Mouse (Mus musculus) lung, embryonic 15.5 days (tissue): ENCODE data around the gene Nans. TPM values are rescaled to one million over a fixed set of nuclear protein-coding genes. Genes with fewer than 3 reads are reported as not detected.
A peak's percentile ranks its signal among the peaks of the same experiment; 100 is the strongest.

Experiments used
- ATAC-seq: fragments of 200-750 bp; cut with Nextera tagmentation; 2 replicates; pipeline ENCODE4 v1.8.0; 2017; ENCODE audit warnings: moderate number of reproducible peaks, borderline replicate concordance; ENCODE audit not compliant: low FRiP score, low TSS enrichment; ENCODE audit errors: extremely low read depth
- H3K27ac ChIP-seq: fragments of 300-500 bp; sonication (generic); 2 replicates; pipeline ENCODE4 v1.5.1; 2015; ENCODE audit warnings: moderate library complexity, mild to moderate bottlenecking, inconsistent platforms
- H3K27me3 ChIP-seq: fragments of 300-500 bp; sonication (generic); 2 replicates; pipeline ENCODE4 v1.6.1; 2015; ENCODE audit warnings: inconsistent platforms
- H3K36me3 ChIP-seq: fragments of 300-500 bp; sonication (generic); 2 replicates; pipeline ENCODE4 v1.6.1; 2015; ENCODE audit warnings: inconsistent platforms
- H3K4me1 ChIP-seq: fragments of 300-500 bp; sonication (generic); 2 replicates; pipeline ENCODE4 v1.6.1; 2015; ENCODE audit warnings: inconsistent platforms
- H3K4me2 ChIP-seq: fragments of 300-500 bp; sonication (generic); 2 replicates; pipeline ENCODE4 v1.6.1; 2015; ENCODE audit warnings: inconsistent platforms, mild to moderate bottlenecking, moderate library complexity
- H3K4me3 ChIP-seq: fragments of 300-500 bp; sonication (generic); 2 replicates; pipeline ENCODE4 v1.5.1; 2015; ENCODE audit warnings: mild to moderate bottlenecking, inconsistent platforms
- H3K9ac ChIP-seq: fragments of 300-500 bp; sonication (generic); 2 replicates; pipeline ENCODE4 v1.6.1; 2015; ENCODE audit warnings: inconsistent platforms
- H3K9me3 ChIP-seq: fragments of 300-500 bp; sonication (generic); 2 replicates; pipeline ENCODE4 v1.6.1; 2016; ENCODE audit warnings: inconsistent platforms
- WGBS: fragments of 180-500 bp; shearing (Covaris S2); methylation state at CpG from one replicate; pipeline ENCODE4 v1.1.7; 2015; 5-methylcytosine and 5-hydroxymethylcytosine counted together
- polyA plus RNA-seq: library from polyadenylated mRNA; unstranded; fragments of >200 nt; fragmentation: Nextera tagmentation; extraction: Ambion mirVana; gene quantifications from 2 replicates; pipeline ENCODE4 v1.2.1, GENCODE M21; 2015

Nans gene
- polyA plus RNA-seq, 1 experiment from 2014 or later: 90.6 TPM

DNA sequence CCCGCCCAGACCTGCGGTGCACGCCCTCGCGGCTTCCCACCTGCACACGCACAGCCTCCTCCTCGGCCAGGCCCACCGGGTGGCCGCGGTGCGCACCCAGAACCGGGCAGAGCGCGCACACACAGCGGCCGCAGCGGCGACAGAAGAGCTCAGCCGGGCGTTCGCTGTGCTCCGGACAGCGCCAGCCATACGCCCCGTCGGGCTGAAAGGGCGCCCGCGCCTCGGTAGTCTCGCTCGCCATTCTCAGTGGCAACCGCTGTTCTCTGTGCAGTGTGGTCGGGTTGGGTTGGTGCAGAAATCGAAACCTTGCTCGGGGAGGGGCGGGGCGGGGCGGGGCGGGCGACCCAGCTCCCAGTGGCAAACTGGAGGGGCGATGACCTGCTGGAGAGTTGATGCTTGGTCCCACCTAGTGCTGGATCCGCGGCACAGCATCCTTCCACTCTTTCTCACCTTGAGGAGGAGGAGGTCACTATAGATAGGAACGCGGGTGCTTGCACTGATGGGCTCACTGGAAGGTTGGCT, 46.9 kb downstream of the Nans start, which contains the start of gene Trim14:
Gene Trim14 (minus strand): TSS at position 302 of the 522 bp plus-strand sequence.
- WGBS: under 1% methylated on average over 39 of the region's 46 CpGs
- ATAC-seq: peak; percentile 24; the same call in 1 of the 2 replicates
- Histone ChIP-seq H3K4me3 (peak within 1 kb of the TSS; percentile 55), H3K9ac (peak within 1 kb of the TSS; percentile 39), H3K27me3 (peaks cover 60% of the 10 kb centered on the region), H3K4me1 (peaks cover 20% of the 10 kb centered on the region), H3K4me2 (peak within 1 kb of the TSS; percentile 85), H3K9me3 (no peaks in the 10 kb centered on the region), H3K36me3 (no peaks in the 10 kb centered on the region), H3K27ac (no peak within 1 kb of the TSS)

- no peak overlapping the region for H3K4me2 ChIP-seq
- ATAC-seq: no peak
- peaks cover 48% of the 10 kb centered on the region for H3K27me3 ChIP-seq
- H3K9ac ChIP-seq: no peak overlapping the region
- H3K27ac ChIP-seq: no peak overlapping the region
- WGBS: 44% methylated on average over 9 of the region's 9 CpGs
- no peaks in the 10 kb centered on the region for H3K36me3 ChIP-seq
- no peaks in the 10 kb centered on the region for H3K9me3 ChIP-seq
- H3K4me3 ChIP-seq: no peak overlapping the region
- peaks cover 18% of the 10 kb centered on the region for H3K4me1 ChIP-seq
Measured at GRCm38 (mm10) chr4:46539167-46539566, 50.1 kb downstream of the Nans start.

GRCm38 (mm10) chr4:46541707-46542106, 52.7 kb downstream of the Nans start:
- ATAC-seq: no peak

DNA sequence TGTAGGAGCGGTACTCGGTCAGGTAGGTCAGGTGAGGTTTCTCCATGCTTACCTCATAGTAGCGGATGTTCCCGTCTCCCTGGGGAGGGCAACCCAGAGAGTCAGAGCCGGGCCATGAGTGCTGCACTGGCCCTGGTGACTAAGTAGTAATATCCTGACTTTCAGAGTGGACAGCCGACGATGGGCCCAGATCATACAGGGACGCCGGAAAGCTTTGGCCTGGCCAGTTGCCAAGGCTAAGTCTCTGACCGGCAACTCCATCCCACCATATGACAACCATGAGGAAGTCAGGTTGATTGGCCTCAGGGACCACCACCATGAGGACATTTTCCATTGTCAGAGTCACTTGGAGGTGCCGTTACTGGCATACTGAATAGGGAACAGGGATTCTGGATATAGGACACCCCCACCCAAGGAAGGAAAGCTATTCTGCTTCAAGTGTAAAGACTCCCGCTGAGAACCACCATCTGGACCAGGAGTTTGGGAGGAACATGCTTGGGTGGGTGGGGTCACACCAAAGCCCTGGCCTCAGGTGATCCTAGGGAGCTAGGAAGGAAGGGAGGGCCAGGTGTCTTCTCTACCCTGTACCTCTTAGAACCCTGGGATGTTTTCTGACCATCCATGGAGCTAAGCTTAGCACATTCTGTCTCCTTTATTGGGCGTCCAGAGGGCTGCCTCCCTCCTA, 54.5 kb downstream of the Nans start:
- Histone ChIP-seq H3K27me3 (peaks cover 10% of the 10 kb centered on the region; the same call in 1 of the 2 replicates), H3K9ac (no peak overlapping the region)
- WGBS: 82% methylated on average over 13 of the region's 13 CpGs

More at GRCm38 (mm10) chr4:46541707-46542106, 52.7 kb downstream of the Nans start:
- no peaks in the 10 kb centered on the region for H3K4me1 ChIP-seq
- H3K27me3 ChIP-seq: peaks cover 22% of the 10 kb centered on the region
- H3K4me2 ChIP-seq: no peak overlapping the region
- H3K27ac ChIP-seq: no peak overlapping the region
- H3K36me3 ChIP-seq: no peaks in the 10 kb centered on the region
- no peaks in the 10 kb centered on the region for H3K9me3 ChIP-seq
- H3K4me3 ChIP-seq: no peak overlapping the region
- 45% methylated on average over 9 of the region's 9 CpGs for WGBS
- no peak overlapping the region for H3K9ac ChIP-seq

DNA sequence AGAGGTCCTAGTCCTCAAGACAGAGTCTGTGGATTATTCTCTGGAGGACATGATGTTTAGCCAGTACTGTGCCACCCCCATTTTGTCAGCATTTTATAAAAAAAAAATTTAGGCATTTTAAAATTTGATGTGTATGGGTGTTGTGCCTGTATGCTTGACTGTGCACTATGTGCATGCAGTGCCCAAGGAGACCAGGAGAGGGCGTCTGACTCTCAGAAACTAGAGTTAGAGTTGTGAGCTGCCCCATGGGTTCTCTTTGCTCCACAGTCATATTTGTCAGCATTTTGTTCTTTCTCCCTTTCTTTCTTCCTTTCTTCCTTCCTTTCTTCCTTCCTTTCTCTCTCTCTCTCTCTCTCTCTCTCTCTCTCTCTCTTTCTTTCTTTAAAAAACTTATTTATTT, 55.3 kb downstream of the Nans start:
- H3K4me3 ChIP-seq: no peak overlapping the region
- no peak overlapping the region for H3K27ac ChIP-seq
- no peaks in the 10 kb centered on the region for H3K9me3 ChIP-seq
- H3K4me1 ChIP-seq: no peaks in the 10 kb centered on the region
- H3K27me3 ChIP-seq: peaks cover 2% of the 10 kb centered on the region; the same call in 1 of the 2 replicates
- no peak overlapping the region for H3K4me2 ChIP-seq
- H3K36me3 ChIP-seq: no peaks in the 10 kb centered on the region
- no peak for ATAC-seq
- H3K9ac ChIP-seq: no peak overlapping the region
- 30% methylated on average over 1 of the region's 1 CpGs for WGBS

More for the DNA sequence above, 54.5 kb downstream of the Nans start:
- ATAC-seq: no peak
- H3K4me1 ChIP-seq: no peaks in the 10 kb centered on the region
- no peaks in the 10 kb centered on the region for H3K36me3 ChIP-seq
- no peak overlapping the region for H3K4me3 ChIP-seq
- no peak overlapping the region for H3K27ac ChIP-seq
- H3K4me2 ChIP-seq: no peak overlapping the region
- H3K9me3 ChIP-seq: no peaks in the 10 kb centered on the region

DNA sequence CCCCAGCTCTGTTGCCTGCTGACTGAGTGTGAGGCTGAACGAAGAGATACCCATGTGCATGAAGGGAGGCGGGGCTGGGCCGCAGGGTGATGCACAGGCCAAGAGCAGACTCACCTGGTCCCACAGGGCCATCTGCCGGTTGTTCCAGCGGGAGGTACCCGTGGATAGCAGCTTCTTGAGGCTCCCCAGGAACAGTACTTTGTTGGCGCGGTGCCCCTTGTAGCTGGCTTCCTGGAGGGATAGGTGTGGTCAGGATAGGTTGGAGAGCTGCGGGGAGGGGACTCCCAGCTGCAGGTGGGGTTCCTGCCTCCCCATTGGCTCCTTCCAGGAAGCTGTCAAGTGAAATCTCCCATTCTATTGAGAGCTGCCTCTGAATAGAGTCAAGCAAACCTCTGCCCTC, 56.5 kb downstream of the Nans start:
- Histone ChIP-seq H3K9me3 (no peaks in the 10 kb centered on the region), H3K27ac (no peak overlapping the region), H3K27me3 (no peaks in the 10 kb centered on the region), H3K4me1 (no peaks in the 10 kb centered on the region), H3K4me2 (no peak overlapping the region), H3K9ac (no peak overlapping the region), H3K36me3 (no peaks in the 10 kb centered on the region), H3K4me3 (no peak overlapping the region)
- no peak for ATAC-seq
- 6% methylated on average over 9 of the region's 9 CpGs for WGBS

DNA sequence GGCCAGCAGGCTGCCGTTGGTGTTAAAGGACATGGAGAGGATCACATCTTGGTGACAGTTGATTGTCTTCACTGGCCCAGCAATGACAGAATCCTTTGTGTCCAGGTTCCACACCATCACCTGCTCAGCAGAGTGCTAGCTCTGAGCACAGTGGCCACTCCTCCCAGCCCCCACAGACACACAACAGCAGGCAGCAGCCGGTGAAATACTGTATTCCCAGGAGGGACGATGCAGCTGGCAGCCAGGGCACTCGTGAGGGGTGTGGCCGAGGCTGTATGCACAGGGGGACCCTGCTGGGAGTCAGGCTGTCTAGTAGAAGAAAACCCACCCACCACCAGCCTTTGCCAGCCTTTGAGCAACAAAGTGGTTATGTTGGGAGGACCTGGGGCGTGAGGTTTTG, 57.7 kb downstream of the Nans start:
- Histone ChIP-seq H3K27me3 (no peaks in the 10 kb centered on the region), H3K4me3 (no peak overlapping the region), H3K4me1 (no peaks in the 10 kb centered on the region), H3K27ac (no peak overlapping the region), H3K4me2 (no peak overlapping the region), H3K36me3 (no peaks in the 10 kb centered on the region), H3K9me3 (no peaks in the 10 kb centered on the region), H3K9ac (no peak overlapping the region)
- WGBS: 43% methylated on average over 6 of the region's 6 CpGs
- no peak for ATAC-seq

DNA sequence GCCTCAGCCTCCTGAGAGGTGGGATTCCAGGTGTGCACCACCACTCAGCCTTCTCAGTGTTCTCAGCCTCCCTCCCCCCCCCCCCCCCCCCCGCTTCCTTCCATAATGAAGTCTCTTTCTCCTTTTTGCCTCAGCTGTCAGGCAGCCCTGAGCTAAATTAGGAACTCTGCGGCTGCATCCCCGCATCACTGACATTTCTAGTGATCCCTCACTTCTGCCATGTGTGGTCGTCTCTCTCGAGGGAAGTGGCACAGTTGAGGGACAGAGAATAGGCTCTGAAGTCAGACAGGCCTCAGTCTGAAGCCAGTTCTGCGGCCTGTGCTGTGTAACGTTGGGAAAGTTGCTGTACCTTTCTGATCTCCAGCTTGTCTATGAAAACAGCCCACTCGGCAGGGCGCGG, 60.9 kb downstream of the Nans start:
- Histone ChIP-seq H3K4me3 (no peak overlapping the region), H3K27me3 (no peaks in the 10 kb centered on the region), H3K4me1 (peaks cover 8% of the 10 kb centered on the region), H3K27ac (no peak overlapping the region), H3K36me3 (no peaks in the 10 kb centered on the region), H3K9ac (no peak overlapping the region), H3K4me2 (no peak overlapping the region), H3K9me3 (no peaks in the 10 kb centered on the region)
- ATAC-seq: no peak
- 74% methylated on average over 10 of the region's 10 CpGs for WGBS

- H3K27me3 ChIP-seq: no peaks in the 10 kb centered on the region
- no peak overlapping the region for H3K27ac ChIP-seq
- peaks cover 8% of the 10 kb centered on the region for H3K4me1 ChIP-seq
- no peaks in the 10 kb centered on the region for H3K9me3 ChIP-seq
- H3K4me2 ChIP-seq: no peak overlapping the region
- ATAC-seq: no peak
- WGBS: 50% methylated on average over 8 of the region's 8 CpGs
- H3K4me3 ChIP-seq: no peak overlapping the region
- no peaks in the 10 kb centered on the region for H3K36me3 ChIP-seq
- H3K9ac ChIP-seq: no peak overlapping the region
Measured at GRCm38 (mm10) chr4:46550406-46550805, 61.4 kb downstream of the Nans start.

Other genes starting within 250 kb of the Nans start
- 0.05 TPM in 1 of 2 replicates, not detected in the other for gene Foxe1, start 145.6 kb upstream of the Nans start, polyA plus RNA-seq
- gene Trmo, start 99.8 kb upstream of the Nans start, polyA plus RNA-seq: 10.0 and 11.2 TPM in 2 replicates
- 1.2 and 2.5 TPM in 2 replicates for gene Hemgn, start 75.7 kb upstream of the Nans start, polyA plus RNA-seq
- 290 and 292 TPM in 2 replicates for gene Anp32b, start 38.3 kb upstream of the Nans start, polyA plus RNA-seq
- gene Trim14, start 46.9 kb downstream of the Nans start, polyA plus RNA-seq: 2.2 and 2.7 TPM in 2 replicates
- 3.4 and 5.3 TPM in 2 replicates for gene Coro2a, start 113.0 kb downstream of the Nans start, polyA plus RNA-seq
- 3.6 and 3.9 TPM in 2 replicates for gene Tbc1d2, start 161.0 kb downstream of the Nans start, polyA plus RNA-seq